Mouse (Mus musculus): ENCODE data around the gene Tubb4b. TPM values are rescaled to one million over a fixed set of nuclear protein-coding genes. Genes with fewer than 3 reads are reported as not detected.

The Tubb4b gene
- polyA plus RNA-seq, 1 experiment from 2014 or later = 416 TPM

GRCm38 (mm10) chr2:25230581-25230980 lies 6.1 kb upstream of the Tubb4b start:
- no peak for ATAC-seq (ENCODE audit: low FRiP score)
- no peaks in the 10 kb centered on the region for H3K9me3 ChIP-seq (replicated peaks)
- H3K4me3 ChIP-seq = no peak overlapping the region
- no peak overlapping the region for H3K27ac ChIP-seq
- peaks cover 18% of the 10 kb centered on the region for H3K27me3 ChIP-seq
- H3K4me1 ChIP-seq = peaks cover 10% of the 10 kb centered on the region
- H3K4me2 ChIP-seq (replicated peaks) = no peak overlapping the region
- no peak overlapping the region for H3K9ac ChIP-seq
- H3K36me3 ChIP-seq = no peaks in the 10 kb centered on the region
- WGBS = 87% methylated on average over 7 of the region's 7 CpGs

DNA sequence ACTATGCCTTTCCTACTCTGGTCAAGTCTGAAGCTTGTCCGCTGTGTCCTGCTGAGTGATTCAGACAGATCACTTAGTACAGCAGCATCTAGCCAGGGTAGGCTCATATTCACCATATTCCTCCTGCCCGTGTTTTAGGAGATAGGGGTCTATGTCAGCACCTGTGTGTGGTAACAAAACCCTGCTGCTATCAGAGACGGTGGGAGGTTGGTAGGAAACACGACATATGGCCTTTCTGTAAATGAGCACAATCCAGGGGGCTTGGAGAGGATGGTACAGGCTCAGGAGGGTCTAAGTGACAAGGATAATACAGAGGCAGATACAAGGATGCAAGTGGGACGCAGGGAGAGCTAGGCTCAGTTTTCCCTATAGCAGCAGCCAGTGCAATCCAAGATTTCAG lies 5.1 kb upstream of the Tubb4b start:
- WGBS = 85% methylated on average over 5 of the region's 5 CpGs
- no peak overlapping the region for H3K4me3 ChIP-seq
- no peak overlapping the region for H3K9ac ChIP-seq
- H3K27ac ChIP-seq = no peak overlapping the region
- no peak for ATAC-seq (ENCODE audit: low FRiP score)
- H3K27me3 ChIP-seq = peaks cover 18% of the 10 kb centered on the region
- peaks cover 12% of the 10 kb centered on the region for H3K4me1 ChIP-seq
- H3K36me3 ChIP-seq = no peaks in the 10 kb centered on the region
- H3K9me3 ChIP-seq (replicated peaks) = no peaks in the 10 kb centered on the region
- H3K4me2 ChIP-seq (replicated peaks) = no peak overlapping the region

DNA sequence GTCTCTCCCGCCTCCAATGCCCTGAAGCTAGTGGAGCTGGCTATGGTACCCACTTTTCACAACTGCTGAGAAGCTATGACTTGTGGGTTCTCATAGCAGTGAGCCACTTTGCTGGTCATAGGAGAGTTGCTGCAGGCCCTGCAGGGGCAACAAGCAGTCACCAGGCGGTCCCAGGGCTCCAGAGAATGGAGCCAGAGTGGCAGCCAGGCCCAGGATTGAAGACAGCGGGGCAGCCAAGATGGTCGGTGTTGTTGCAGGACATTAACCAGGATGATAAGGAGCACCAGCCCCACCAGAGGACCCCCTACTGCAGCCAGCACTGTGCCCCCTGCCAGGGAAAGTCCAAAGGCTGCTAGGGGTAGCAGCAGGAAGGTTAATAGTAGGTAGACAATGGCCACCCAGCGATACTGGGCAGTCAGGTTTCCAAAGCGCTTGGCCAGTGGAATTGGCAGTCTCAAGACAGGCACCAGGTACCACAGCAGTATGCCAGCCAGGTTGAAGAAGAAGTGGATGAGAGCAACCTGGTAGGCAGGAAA lies 4.6 kb upstream of the Tubb4b start:
- 74% methylated on average over 6 of the region's 6 CpGs for WGBS
- 0 out of 2 replicates have a peak overlapping the region, but pooled peaks have one; percentile 31 for H3K27ac ChIP-seq
- H3K4me2 ChIP-seq (replicated peaks) = peak overlapping the region; percentile 34; the same call in 1 of the 2 replicates
- H3K9me3 ChIP-seq (replicated peaks) = no peaks in the 10 kb centered on the region
- H3K4me1 ChIP-seq = peaks cover 12% of the 10 kb centered on the region
- H3K27me3 ChIP-seq = peaks cover 13% of the 10 kb centered on the region
- no peaks in the 10 kb centered on the region for H3K36me3 ChIP-seq
- peak overlapping the region; percentile 8; the same call in 1 of the 2 replicates for H3K9ac ChIP-seq
- H3K4me3 ChIP-seq = no peak overlapping the region
- no peak for ATAC-seq (ENCODE audit: low FRiP score)

- Histone ChIP-seq H3K9me3 (replicated peaks) (no peaks in the 10 kb centered on the region), H3K4me1 (peaks cover 16% of the 10 kb centered on the region), H3K9ac (peak overlapping the region; percentile 8; the same call in 1 of the 2 replicates), H3K4me3 (0 out of 2 replicates have a peak overlapping the region, but pooled peaks have one; percentile 6), H3K27me3 (peaks cover 10% of the 10 kb centered on the region), H3K36me3 (no peaks in the 10 kb centered on the region), H3K27ac (peak overlapping the region; percentile 31; the same call in 1 of the 2 replicates), H3K4me2 (replicated peaks) (peak overlapping the region; percentile 34)
- WGBS = 2% methylated on average over 7 of the region's 7 CpGs
- no peak for ATAC-seq (ENCODE audit: low FRiP score)
Observed at GRCm38 (mm10) chr2:25228431-25228889, 4.0 kb upstream of the Tubb4b start.

GRCm38 (mm10) chr2:25227406-25227805 lies 2.9 kb upstream of the Tubb4b start:
- H3K27ac ChIP-seq = no peak overlapping the region
- 87% methylated on average over 4 of the region's 4 CpGs for WGBS
- peaks cover 20% of the 10 kb centered on the region for H3K4me1 ChIP-seq
- no peak for ATAC-seq (ENCODE audit: low FRiP score)
- H3K4me2 ChIP-seq (replicated peaks) = no peak overlapping the region
- H3K4me3 ChIP-seq = no peak overlapping the region
- H3K9me3 ChIP-seq (replicated peaks) = no peaks in the 10 kb centered on the region
- H3K9ac ChIP-seq = no peak overlapping the region
- H3K27me3 ChIP-seq = peaks cover 10% of the 10 kb centered on the region
- H3K36me3 ChIP-seq = no peaks in the 10 kb centered on the region

- no peak overlapping the region for H3K4me2 ChIP-seq (replicated peaks)
- no peaks in the 10 kb centered on the region for H3K9me3 ChIP-seq (replicated peaks)
- H3K9ac ChIP-seq = no peak overlapping the region
- H3K4me3 ChIP-seq = no peak overlapping the region
- ATAC-seq (ENCODE audit: low FRiP score) = no peak
- H3K36me3 ChIP-seq = peaks cover 1% of the 10 kb centered on the region
- 88% methylated on average over 5 of the region's 5 CpGs for WGBS
- H3K27me3 ChIP-seq = peaks cover 8% of the 10 kb centered on the region
- H3K27ac ChIP-seq = no peak overlapping the region
- peaks cover 20% of the 10 kb centered on the region for H3K4me1 ChIP-seq
Observed at GRCm38 (mm10) chr2:25226864-25227263, 2.4 kb upstream of the Tubb4b start.

GRCm38 (mm10) chr2:25225811-25226379 lies 1.4 kb upstream of the Tubb4b start:
- H3K9me3 ChIP-seq (replicated peaks) = no peaks in the 10 kb centered on the region
- peaks cover 5% of the 10 kb centered on the region for H3K36me3 ChIP-seq
- no peak for ATAC-seq (ENCODE audit: low FRiP score)
- H3K27me3 ChIP-seq = 0 out of 2 replicates have a peak, but pooled peaks cover 2% of the 10 kb centered on the region
- no peak overlapping the region; the same call in 1 of the 2 replicates for H3K4me3 ChIP-seq
- H3K9ac ChIP-seq = no peak overlapping the region
- peak overlapping the region; percentile 97 for H3K27ac ChIP-seq
- WGBS = 76% methylated on average over 8 of the region's 8 CpGs
- H3K4me2 ChIP-seq (replicated peaks) = peak overlapping the region; percentile 59
- peaks cover 23% of the 10 kb centered on the region for H3K4me1 ChIP-seq

DNA sequence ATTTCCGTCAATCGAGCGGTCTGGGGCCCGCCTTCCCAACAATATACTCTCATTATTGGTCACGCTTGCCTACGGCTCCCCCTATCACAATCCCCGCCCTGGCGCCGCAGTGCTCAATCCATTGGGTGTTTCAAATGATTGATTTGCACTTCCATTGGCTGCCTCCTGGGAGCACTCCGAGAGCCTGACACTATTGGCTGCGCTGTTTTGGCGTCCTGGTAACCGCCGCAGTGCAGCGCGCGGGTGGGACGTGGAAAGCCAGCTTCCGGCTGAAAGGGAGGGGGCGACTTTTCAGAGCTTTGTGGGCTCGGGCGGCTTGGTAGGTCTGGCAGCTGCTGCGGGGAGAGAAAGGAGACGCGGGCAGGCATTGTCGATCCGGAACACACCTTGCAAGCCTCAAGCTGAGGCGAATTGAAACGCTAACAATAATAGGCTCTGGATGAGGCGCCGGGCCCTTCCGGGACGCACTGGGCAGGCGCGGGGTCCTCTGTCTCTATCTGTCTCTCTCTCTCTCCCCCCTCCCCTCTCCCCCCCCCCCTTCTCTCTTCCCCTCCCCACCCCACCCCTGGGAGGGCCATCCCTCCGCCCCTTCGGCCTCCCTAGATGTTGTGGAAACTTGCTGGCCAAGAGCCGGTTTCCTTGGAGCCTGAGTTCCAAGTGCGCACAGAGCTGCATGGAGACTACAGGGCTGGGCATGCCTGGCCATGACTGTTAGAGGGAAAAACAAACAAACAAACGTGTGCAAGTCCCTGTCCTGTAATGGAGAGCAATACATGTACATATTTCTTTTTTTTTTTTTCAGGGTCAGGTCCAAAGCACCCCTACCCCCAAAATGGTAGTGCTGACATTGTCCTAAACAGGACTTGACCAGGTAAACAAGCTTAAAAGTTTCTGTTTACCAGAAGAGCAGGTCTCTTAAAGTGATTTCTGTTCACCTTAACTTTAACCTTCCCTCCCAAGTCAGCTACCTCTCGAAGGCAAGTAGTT lies 557 bp upstream of the Tubb4b start:
- H3K4me1 ChIP-seq = peaks cover 23% of the 10 kb centered on the region
- peak overlapping the region; percentile 69 for H3K9ac ChIP-seq
- H3K4me3 ChIP-seq = peak overlapping the region; percentile 72
- peak overlapping the region; percentile 97 for H3K27ac ChIP-seq
- peak overlapping the region; percentile 59 for H3K4me2 ChIP-seq (replicated peaks)
- H3K27me3 ChIP-seq = 0 out of 2 replicates have a peak, but pooled peaks cover 2% of the 10 kb centered on the region
- no peaks in the 10 kb centered on the region for H3K9me3 ChIP-seq (replicated peaks)
- ATAC-seq (ENCODE audit: low FRiP score) = peak; percentile 98
- H3K36me3 ChIP-seq = peaks cover 5% of the 10 kb centered on the region
- 2% methylated on average over 39 of the region's 41 CpGs for whole genome bisulfite sequencing

- peak; percentile 57 for ATAC-seq (ENCODE audit: low FRiP score)
- 2% methylated on average over 45 of the region's 53 CpGs for WGBS
- H3K4me2 ChIP-seq (replicated peaks) = peak overlapping the region; percentile 81
- peak overlapping the region; percentile 84 for H3K9ac ChIP-seq
- peak overlapping the region; percentile 72 for H3K4me3 ChIP-seq
- H3K36me3 ChIP-seq = peaks cover 5% of the 10 kb centered on the region
- H3K27ac ChIP-seq = peak overlapping the region; percentile 91
- H3K4me1 ChIP-seq = peaks cover 22% of the 10 kb centered on the region
- no peaks in the 10 kb centered on the region for H3K9me3 ChIP-seq (replicated peaks)
- H3K27me3 ChIP-seq = no peaks in the 10 kb centered on the region
Observed at GRCm38 (mm10) chr2:25223681-25224491, 616 bp downstream of the Tubb4b start.

DNA sequence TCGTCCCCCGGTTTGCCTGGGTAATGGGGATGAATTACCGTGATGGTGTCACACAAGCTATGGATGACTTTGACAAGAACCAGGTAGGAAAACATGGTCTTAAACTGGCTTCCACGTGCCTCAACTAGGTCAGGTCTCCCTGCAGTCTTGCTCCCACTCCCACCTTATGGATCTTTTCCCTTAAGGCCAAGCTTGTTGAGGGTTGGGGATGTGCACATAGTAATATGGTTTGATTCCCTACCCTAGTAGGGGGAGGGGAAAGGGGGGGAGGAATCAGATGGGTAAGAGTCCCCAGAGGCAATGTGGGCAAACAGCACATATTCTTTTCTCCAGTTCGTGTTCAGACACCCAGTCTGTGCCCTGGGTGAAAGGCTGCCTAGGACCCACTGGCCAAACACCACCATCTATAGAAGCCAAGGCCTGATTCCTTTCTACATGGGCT lies 3.1 kb downstream of the Tubb4b start:
- WGBS = 75% methylated on average over 5 of the region's 5 CpGs
- Histone ChIP-seq H3K9ac (no peak overlapping the region), H3K27ac (no peak overlapping the region), H3K9me3 (replicated peaks) (no peaks in the 10 kb centered on the region), H3K27me3 (no peaks in the 10 kb centered on the region), H3K4me2 (replicated peaks) (no peak overlapping the region), H3K4me3 (no peak overlapping the region), H3K4me1 (peaks cover 16% of the 10 kb centered on the region), H3K36me3 (peaks cover 5% of the 10 kb centered on the region)
- ATAC-seq (ENCODE audit: low FRiP score) = no peak

GRCm38 (mm10) chr2:25218445-25218844 lies 6.1 kb downstream of the Tubb4b start, which contains the start of gene Fam166a:
Gene Fam166a, plus strand, starts transcription at chr2:25218745.
- Histone ChIP-seq H3K27ac (no peak within 1 kb of the TSS), H3K4me2 (replicated peaks) (no peak within 1 kb of the TSS), H3K9ac (no peak within 1 kb of the TSS), H3K27me3 (peaks cover 7% of the 10 kb centered on the region; the same call in 1 of the 2 replicates), H3K36me3 (peaks cover 5% of the 10 kb centered on the region), H3K4me1 (peaks cover 7% of the 10 kb centered on the region), H3K9me3 (replicated peaks) (no peaks in the 10 kb centered on the region), H3K4me3 (no peak within 1 kb of the TSS)
- ATAC-seq (ENCODE audit: low FRiP score) = no peak
